Mouse (Mus musculus) neural tube, embryonic 13.5 days (tissue): ENCODE data around the gene Spata17. TPM values are rescaled to one million over a fixed set of nuclear protein-coding genes. Genes with fewer than 3 reads are reported as not detected.
"Not testable (repeated sequence)": the region's sequence is repeated elsewhere in the genome, so short reads cannot be mapped to it uniquely, and the experiment has no call there.

ENCODE experiments used
- ATAC-seq: fragments of 200-750 bp; cut with Nextera tagmentation; 2 replicates; pipeline ENCODE4 v1.8.0; 2017; ENCODE audit warnings: low read depth, mild to moderate bottlenecking, moderate TSS enrichment, moderate library complexity
- H3K27ac ChIP-seq: fragments of 300-500 bp; sonication (generic); replicated peaks from 2 replicates; pipeline ENCODE4 v1.5.1; 2015; ENCODE audit warnings: moderate library complexity, mild to moderate bottlenecking, inconsistent platforms
- H3K27me3 ChIP-seq: fragments of 300-500 bp; sonication (generic); 2 replicates; pipeline ENCODE4 v1.6.1; 2015; ENCODE audit warnings: mild to moderate bottlenecking, inconsistent platforms
- H3K36me3 ChIP-seq: fragments of 300-500 bp; sonication (generic); 2 replicates; pipeline ENCODE4 v1.6.1; 2015; ENCODE audit warnings: mild to moderate bottlenecking, inconsistent platforms
- H3K4me1 ChIP-seq: fragments of 300-500 bp; sonication (generic); replicated peaks from 2 replicates; pipeline ENCODE4 v1.6.1; 2015; ENCODE audit warnings: inconsistent platforms
- H3K4me2 ChIP-seq: fragments of 300-500 bp; sonication (generic); 2 replicates; pipeline ENCODE4 v1.6.1; 2015; ENCODE audit warnings: inconsistent platforms, mild to moderate bottlenecking, moderate library complexity
- H3K4me3 ChIP-seq: fragments of 300-500 bp; sonication (generic); 2 replicates; pipeline ENCODE4 v1.5.1; 2015; ENCODE audit warnings: mild to moderate bottlenecking, inconsistent platforms
- H3K9ac ChIP-seq: fragments of 300-500 bp; sonication (generic); 2 replicates; pipeline ENCODE4 v1.6.1; 2015; ENCODE audit warnings: moderate library complexity, mild to moderate bottlenecking, inconsistent platforms
- H3K9me3 ChIP-seq: fragments of 300-500 bp; sonication (generic); 2 replicates; pipeline ENCODE4 v1.6.1; 2016; ENCODE audit warnings: inconsistent platforms
- WGBS: fragments of 180-500 bp; shearing (Covaris S2); methylation state at CpG from one replicate; pipeline ENCODE4 v1.1.7; 2015; 5-methylcytosine and 5-hydroxymethylcytosine counted together
- polyA plus RNA-seq: library from polyadenylated mRNA; unstranded; fragments of >200 nt; fragmentation: Nextera tagmentation; extraction: Ambion mirVana; gene quantifications from 2 replicates; pipeline ENCODE4 v1.2.1, GENCODE M21; 2015

The Spata17 gene
- polyA plus RNA-seq, 1 experiment from 2014 or later = 1.3 TPM

- Histone ChIP-seq H3K9me3 (no peaks in the 10 kb centered on the region; the same call in 1 of the 2 replicates), H3K4me3 (no peak overlapping the region), H3K9ac (no peak overlapping the region), H3K27me3 (no peaks in the 10 kb centered on the region), H3K36me3 (no peaks in the 10 kb centered on the region), H3K4me2 (no peak overlapping the region), H3K4me1 (no peaks in the 10 kb centered on the region), H3K27ac (no peak overlapping the region)
- ATAC-seq = no peak
Measured at GRCm38 (mm10) chr1:187163571-187163970, 51.7 kb downstream of the Spata17 start.

GRCm38 (mm10) chr1:187155658-187156057, 59.6 kb downstream of the Spata17 start:
- no peak for ATAC-seq
- H3K36me3 ChIP-seq = no peaks in the 10 kb centered on the region

GRCm38 (mm10) chr1:187153681-187154080, 61.6 kb downstream of the Spata17 start:
- ATAC-seq = no peak
- 63% methylated on average over 5 of the region's 5 CpGs for WGBS

More at GRCm38 (mm10) chr1:187155658-187156057, 59.6 kb downstream of the Spata17 start:
- Histone ChIP-seq H3K4me2 (no peak overlapping the region), H3K4me1 (no peaks in the 10 kb centered on the region), H3K9ac (no peak overlapping the region), H3K27ac (no peak overlapping the region), H3K4me3 (no peak overlapping the region), H3K27me3 (no peaks in the 10 kb centered on the region), H3K9me3 (no peaks in the 10 kb centered on the region)

GRCm38 (mm10) chr1:187152571-187152970, 62.7 kb downstream of the Spata17 start:
- H3K27me3 ChIP-seq = no peaks in the 10 kb centered on the region
- H3K4me2 ChIP-seq = no peak overlapping the region
- no peaks in the 10 kb centered on the region for H3K9me3 ChIP-seq
- 84% methylated on average over 2 of the region's 2 CpGs for WGBS
- H3K27ac ChIP-seq = no peak overlapping the region
- no peak overlapping the region for H3K9ac ChIP-seq
- H3K4me1 ChIP-seq = no peaks in the 10 kb centered on the region
- no peak overlapping the region for H3K4me3 ChIP-seq
- H3K36me3 ChIP-seq = no peaks in the 10 kb centered on the region
- no peak for ATAC-seq

More at GRCm38 (mm10) chr1:187153681-187154080, 61.6 kb downstream of the Spata17 start:
- no peaks in the 10 kb centered on the region for H3K9me3 ChIP-seq
- no peaks in the 10 kb centered on the region for H3K36me3 ChIP-seq
- no peak overlapping the region for H3K27ac ChIP-seq
- H3K4me3 ChIP-seq = no peak overlapping the region
- H3K27me3 ChIP-seq = no peaks in the 10 kb centered on the region
- no peak overlapping the region for H3K4me2 ChIP-seq
- H3K9ac ChIP-seq = no peak overlapping the region
- H3K4me1 ChIP-seq = no peaks in the 10 kb centered on the region

- WGBS = 69% methylated on average over 8 of the region's 8 CpGs
- ATAC-seq = no peak
- no peak overlapping the region for H3K4me3 ChIP-seq
Measured at GRCm38 (mm10) chr1:187142984-187143383, 72.3 kb downstream of the Spata17 start.

GRCm38 (mm10) chr1:187137426-187137825, 77.8 kb downstream of the Spata17 start:
- H3K9me3 ChIP-seq = no peaks in the 10 kb centered on the region
- 35% methylated on average over 6 of the region's 6 CpGs for WGBS
- no peak overlapping the region for H3K9ac ChIP-seq
- H3K27me3 ChIP-seq = peaks cover 3% of the 10 kb centered on the region; the same call in 1 of the 2 replicates
- no peak overlapping the region for H3K4me3 ChIP-seq
- no peak for ATAC-seq
- H3K4me1 ChIP-seq = no peaks in the 10 kb centered on the region
- no peak overlapping the region for H3K27ac ChIP-seq
- H3K4me2 ChIP-seq = no peak overlapping the region
- H3K36me3 ChIP-seq = no peaks in the 10 kb centered on the region

More at GRCm38 (mm10) chr1:187142984-187143383, 72.3 kb downstream of the Spata17 start:
- peaks cover 3% of the 10 kb centered on the region; the same call in 1 of the 2 replicates for H3K27me3 ChIP-seq
- no peaks in the 10 kb centered on the region for H3K9me3 ChIP-seq
- H3K9ac ChIP-seq = no peak overlapping the region
- H3K27ac ChIP-seq = no peak overlapping the region
- no peaks in the 10 kb centered on the region for H3K36me3 ChIP-seq
- no peak overlapping the region for H3K4me2 ChIP-seq
- peaks cover 5% of the 10 kb centered on the region; the same call in 1 of the 2 replicates for H3K4me1 ChIP-seq

- WGBS = 73% methylated on average over 6 of the region's 6 CpGs
- ATAC-seq = no peak
- H3K27me3 ChIP-seq = peaks cover 3% of the 10 kb centered on the region; the same call in 1 of the 2 replicates
- no peak overlapping the region for H3K4me3 ChIP-seq
- H3K4me2 ChIP-seq = no peak overlapping the region
- no peaks in the 10 kb centered on the region for H3K4me1 ChIP-seq
- no peak overlapping the region for H3K27ac ChIP-seq
- no peaks in the 10 kb centered on the region for H3K9me3 ChIP-seq
- no peak overlapping the region for H3K9ac ChIP-seq
- no peaks in the 10 kb centered on the region for H3K36me3 ChIP-seq
Measured at GRCm38 (mm10) chr1:187135887-187136286, 79.4 kb downstream of the Spata17 start.

- no peaks in the 10 kb centered on the region for H3K9me3 ChIP-seq
- no peak overlapping the region for H3K4me2 ChIP-seq
- no peaks in the 10 kb centered on the region for H3K4me1 ChIP-seq
- WGBS = 76% methylated on average over 6 of the region's 6 CpGs
- no peaks in the 10 kb centered on the region for H3K36me3 ChIP-seq
- no peak overlapping the region for H3K9ac ChIP-seq
- H3K4me3 ChIP-seq = no peak overlapping the region
- H3K27me3 ChIP-seq = no peaks in the 10 kb centered on the region
- ATAC-seq = no peak
- no peak overlapping the region for H3K27ac ChIP-seq
Measured at GRCm38 (mm10) chr1:187133841-187134240, 81.4 kb downstream of the Spata17 start.

- 89% methylated on average over 4 of the region's 4 CpGs for WGBS
- Histone ChIP-seq H3K4me1 (no peaks in the 10 kb centered on the region), H3K36me3 (no peaks in the 10 kb centered on the region), H3K27me3 (no peaks in the 10 kb centered on the region), H3K4me2 (no peak overlapping the region), H3K27ac (no peak overlapping the region), H3K9ac (no peak overlapping the region), H3K9me3 (0 out of 2 replicates have a peak, but pooled peaks cover 3% of the 10 kb centered on the region), H3K4me3 (no peak overlapping the region)
- no peak for ATAC-seq
Measured at GRCm38 (mm10) chr1:187132348-187132747, 82.9 kb downstream of the Spata17 start.

GRCm38 (mm10) chr1:187127548-187127947, 87.7 kb downstream of the Spata17 start:
- H3K4me2 ChIP-seq, H3K4me1 ChIP-seq, H3K36me3 ChIP-seq, H3K27ac ChIP-seq, H3K27me3 ChIP-seq, H3K9me3 ChIP-seq, H3K4me3 ChIP-seq, H3K9ac ChIP-seq, ATAC-seq: not testable (repeated sequence)
- WGBS = 96% methylated on average over 2 of the region's 2 CpGs

- no peak overlapping the region for H3K4me3 ChIP-seq
- H3K9ac ChIP-seq = no peak overlapping the region
- peaks cover 11% of the 10 kb centered on the region; the same call in 1 of the 2 replicates for H3K27me3 ChIP-seq
- H3K36me3 ChIP-seq = no peaks in the 10 kb centered on the region
- 0 out of 2 replicates have a peak, but pooled peaks cover 3% of the 10 kb centered on the region for H3K9me3 ChIP-seq
- ATAC-seq = no peak
- no peak overlapping the region for H3K27ac ChIP-seq
- WGBS = 87% methylated on average over 11 of the region's 11 CpGs
- no peaks in the 10 kb centered on the region for H3K4me1 ChIP-seq
- H3K4me2 ChIP-seq = no peak overlapping the region
Measured at GRCm38 (mm10) chr1:187125733-187126132, 89.5 kb downstream of the Spata17 start.

GRCm38 (mm10) chr1:187124967-187125366, 90.3 kb downstream of the Spata17 start:
- WGBS = 78% methylated on average over 3 of the region's 3 CpGs
- Histone ChIP-seq H3K36me3 (no peaks in the 10 kb centered on the region), H3K9ac (no peak overlapping the region), H3K4me1 (no peaks in the 10 kb centered on the region), H3K27ac (no peak overlapping the region), H3K4me2 (no peak overlapping the region), H3K9me3 (0 out of 2 replicates have a peak, but pooled peaks cover 3% of the 10 kb centered on the region), H3K4me3 (no peak overlapping the region), H3K27me3 (peaks cover 11% of the 10 kb centered on the region; the same call in 1 of the 2 replicates)
- no peak for ATAC-seq

- peaks cover 16% of the 10 kb centered on the region for H3K27me3 ChIP-seq
- no peak overlapping the region for H3K4me3 ChIP-seq
- ATAC-seq = no peak
- no peaks in the 10 kb centered on the region for H3K4me1 ChIP-seq
- no peaks in the 10 kb centered on the region for H3K36me3 ChIP-seq
- H3K9ac ChIP-seq = no peak overlapping the region
- H3K27ac ChIP-seq = no peak overlapping the region
- no peak overlapping the region for H3K4me2 ChIP-seq
- 92% methylated on average over 6 of the region's 6 CpGs for WGBS
- no peaks in the 10 kb centered on the region for H3K9me3 ChIP-seq
Measured at GRCm38 (mm10) chr1:187119300-187119699, 96.0 kb downstream of the Spata17 start.
